Mouse (Mus musculus) CH12.LX (cell line): ENCODE measurements at regions not wholly inside any gene's neighbourhood (a gene's known extent, or its start where the extent isn't known, plus 50 kb on each side); places are given as distances from the start of the nearest gene placed in this dataset.

Experiments
- DNase-seq: peaks from one replicate; pipeline ENCODE4 v3.0.0-alpha.2; 2013; ENCODE audit errors: extremely low read depth
- H3K27ac ChIP-seq: 2 replicates; pipeline ENCODE4 v1.5.1; 2012; ENCODE audit warnings: low read depth, mild to moderate bottlenecking, control low read depth, moderate library complexity; ENCODE audit not compliant: insufficient read depth
- H3K27me3 ChIP-seq: replicated peaks from 2 replicates; pipeline ENCODE3; 2012; ENCODE audit warnings: inconsistent platforms
- H3K36me3 ChIP-seq, 2 experiments: replicated peaks in 1 of 2; 2 replicates each; pipeline versions ENCODE3 to v1.6.1; 2012; ENCODE audit warnings: inconsistent platforms in 1 of 2, low read length in 1 of 2, mild to moderate bottlenecking in 1 of 2, mixed read lengths in 1 of 2, moderate library complexity in 1 of 2; ENCODE audit not compliant: control insufficient read depth in 1 of 2, insufficient read depth in 1 of 2
- H3K4me1 ChIP-seq, 2 experiments: 2 replicates each; pipeline ENCODE4 v1.6.1; 2012; ENCODE audit warnings: inconsistent platforms in 1 of 2, moderate library complexity in 1 of 2; ENCODE audit not compliant: insufficient read depth in 2 of 2, control insufficient read depth in 1 of 2
- H3K4me2 ChIP-seq: 2 replicates; pipeline ENCODE4 v1.6.1; 2012; ENCODE audit warnings: low read depth, mild to moderate bottlenecking, control low read depth; ENCODE audit not compliant: poor library complexity, insufficient read depth, severe bottlenecking
- H3K4me3 ChIP-seq, 3 experiments: fragments of 150-350 bp in 1 of 3; sonication (generic) in 1 of 3; replicated peaks in 1 of 3; 2 replicates each; pipeline versions ENCODE3 to v1.5.1; 2011 to 2012; ENCODE audit warnings: low read depth in 2 of 3, low read length in 2 of 3, mild to moderate bottlenecking in 2 of 3, moderate library complexity in 2 of 3, control low read depth in 1 of 3, improper control_type of control experiment in 1 of 3, inconsistent platforms in 1 of 3, mixed read lengths in 1 of 3; ENCODE audit not compliant: poor library complexity in 1 of 3
- H3K79me2 ChIP-seq: replicated peaks from 2 replicates; pipeline ENCODE4 v1.6.1; 2012; ENCODE audit warnings: mild to moderate bottlenecking, moderate library complexity; ENCODE audit not compliant: control insufficient read depth, poor library complexity, insufficient read depth, severe bottlenecking; ENCODE audit errors: extremely low read depth
- H3K9ac ChIP-seq: 2 replicates; pipeline ENCODE4 v1.6.1; 2012; ENCODE audit warnings: low read depth, mild to moderate bottlenecking, control low read depth, moderate library complexity; ENCODE audit not compliant: insufficient read depth
- H3K9me3 ChIP-seq: replicated peaks from 2 replicates; pipeline ENCODE3; 2012; ENCODE audit warnings: low read length, inconsistent platforms, mixed read lengths
- BHLHE40 ChIP-seq: IDR thresholded peaks from 2 replicates; pipeline ENCODE4 v1.6.1; 2011; ENCODE audit warnings: mild to moderate bottlenecking, low read depth, low read length, improper control_type of control experiment
- CHD1 ChIP-seq: IDR thresholded peaks from 2 replicates; pipeline ENCODE4 v1.6.1; 2012; ENCODE audit warnings: low read depth, low read length, improper control_type of control experiment, inconsistent platforms
- E2F4 ChIP-seq: IDR thresholded peaks from 2 replicates; pipeline ENCODE4 v1.6.1; 2011; ENCODE audit warnings: low read depth, low read length, improper control_type of control experiment; ENCODE audit not compliant: insufficient replicate concordance
- ETS1 ChIP-seq: conservative IDR thresholded peaks from 2 replicates; pipeline ENCODE4 v1.6.1; 2012; ENCODE audit warnings: low read depth, mild to moderate bottlenecking, inconsistent platforms, low read length, improper control_type of control experiment, moderate library complexity
- GABPA ChIP-seq: IDR thresholded peaks from 2 replicates; pipeline ENCODE4 v1.6.1; 2012; ENCODE audit warnings: low read depth, low read length, improper control_type of control experiment, inconsistent platforms; ENCODE audit not compliant: insufficient replicate concordance
- HCFC1 ChIP-seq: IDR thresholded peaks from 2 replicates; pipeline ENCODE4 v1.6.1; 2012; ENCODE audit warnings: low read depth, mild to moderate bottlenecking, inconsistent platforms, low read length, improper control_type of control experiment
- JUN ChIP-seq: IDR thresholded peaks from 2 replicates; pipeline ENCODE4 v1.6.1; 2011; ENCODE audit warnings: low read depth, mild to moderate bottlenecking, low read length, improper control_type of control experiment, moderate library complexity; ENCODE audit not compliant: insufficient read depth
- JUND ChIP-seq: conservative IDR thresholded peaks from 2 replicates; pipeline ENCODE4 v1.6.1; 2011; ENCODE audit warnings: low read depth, low read length, improper control_type of control experiment
- MAFK ChIP-seq: IDR thresholded peaks from 2 replicates; pipeline ENCODE4 v1.6.1; 2011; ENCODE audit warnings: low read length, improper control_type of control experiment; ENCODE audit not compliant: insufficient replicate concordance
- MEF2A ChIP-seq: IDR thresholded peaks from 2 replicates; pipeline ENCODE4 v1.6.1; 2014; ENCODE audit warnings: low read depth, mild to moderate bottlenecking, inconsistent platforms, low read length, improper control_type of control experiment, borderline replicate concordance
- MXI1 ChIP-seq: IDR thresholded peaks from 2 replicates; pipeline ENCODE4 v1.6.1; 2011; ENCODE audit warnings: mild to moderate bottlenecking, low read depth, low read length, improper control_type of control experiment
- PAX5 ChIP-seq: IDR thresholded peaks from 2 replicates; pipeline ENCODE4 v1.6.1; 2012; ENCODE audit warnings: low read length, inconsistent platforms, mixed read lengths
- POLR2A ChIP-seq: IDR thresholded peaks from 2 replicates; pipeline ENCODE4 v1.6.1; 2011; ENCODE audit warnings: low read depth, mild to moderate bottlenecking, improper control_type of control experiment, low read length
- POLR2AphosphoS2 ChIP-seq: IDR thresholded peaks from 2 replicates; pipeline ENCODE4 v1.6.1; 2011; ENCODE audit warnings: low read depth, low read length, improper control_type of control experiment
- RAD21 ChIP-seq: IDR thresholded peaks from 2 replicates; pipeline ENCODE4 v1.6.1; 2011; ENCODE audit warnings: low read depth, mild to moderate bottlenecking, low read length, improper control_type of control experiment, moderate library complexity
- RCOR1 ChIP-seq: conservative IDR thresholded peaks from 2 replicates; pipeline ENCODE4 v1.6.1; 2012; ENCODE audit warnings: low read depth, mild to moderate bottlenecking, inconsistent platforms, low read length, improper control_type of control experiment
- SMC3 ChIP-seq: IDR thresholded peaks from 2 replicates; pipeline ENCODE4 v1.6.1; 2011; ENCODE audit warnings: low read depth, low read length, improper control_type of control experiment
- TBP ChIP-seq: conservative IDR thresholded peaks from 2 replicates; pipeline ENCODE4 v1.6.1; 2011; ENCODE audit warnings: low read depth, low read length, improper control_type of control experiment
- USF1 ChIP-seq: IDR thresholded peaks from 2 replicates; pipeline ENCODE4 v1.6.1; 2014; ENCODE audit warnings: low read depth, mild to moderate bottlenecking, inconsistent platforms, low read length, improper control_type of control experiment
- USF2 ChIP-seq: conservative IDR thresholded peaks from 2 replicates; pipeline ENCODE4 v1.6.1; 2011; ENCODE audit warnings: low read depth, low read length, improper control_type of control experiment
- ZKSCAN1 ChIP-seq: IDR thresholded peaks from 2 replicates; pipeline ENCODE4 v1.6.1; 2012; ENCODE audit warnings: low read depth, inconsistent platforms, low read length, improper control_type of control experiment, borderline replicate concordance
- ZMIZ1 ChIP-seq: IDR thresholded peaks from 2 replicates; pipeline ENCODE4 v1.6.1; 2012; ENCODE audit warnings: low read depth, mild to moderate bottlenecking, inconsistent platforms, low read length, improper control_type of control experiment
- ZNF384 ChIP-seq: IDR thresholded peaks from 2 replicates; pipeline ENCODE4 v1.6.1; 2012; ENCODE audit warnings: low read depth, low read length, improper control_type of control experiment, inconsistent platforms
- dilution Hi-C: fragments of 300-500 bp; cut with MboI; formaldehyde crosslinking; loops from 2 replicates; pipeline ENCODE4 v1.14.3; 2020; ENCODE audit warnings: low sequenced_read_pairs; ENCODE audit not compliant: extremely low pct_unique_long_range_greater_than_20kb, extremely low pct_ligation_motif_present
- in situ Hi-C: fragments of 300-500 bp; cut with MboI; formaldehyde crosslinking; loops from 3 replicates; pipeline ENCODE4 v1.14.3; 2019; ENCODE audit warnings: low sequenced_read_pairs, low pct_ligation_motif_present, low pct_unique_long_range_greater_than_20kb, mixed read lengths

DNA sequence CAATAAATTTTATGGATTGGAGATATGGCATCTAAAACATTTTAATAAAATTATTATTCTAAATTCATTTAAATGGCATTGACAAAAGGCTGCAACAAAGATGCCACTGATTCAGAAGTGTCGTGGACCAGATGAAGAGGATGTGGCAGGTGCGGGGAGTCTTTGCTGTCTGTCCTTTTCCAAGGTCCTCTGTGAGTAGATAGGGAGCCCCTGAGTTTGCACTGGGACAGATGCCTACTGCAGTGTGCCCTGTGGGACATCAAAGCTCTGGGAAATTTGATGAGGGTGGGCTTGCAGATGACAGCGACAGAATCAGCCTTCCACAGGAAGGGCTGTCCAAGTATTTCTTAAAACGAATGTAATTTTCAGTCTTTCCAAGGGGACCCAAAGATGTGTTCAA, 541.2 kb downstream of the Bcl11a start:
- Histone ChIP-seq H3K79me2 (no peaks in the 10 kb centered on the region), H3K4me3 (no peak overlapping the region), H3K27me3 (no peaks in the 10 kb centered on the region), H3K27ac (no peak overlapping the region), H3K4me1 (peaks cover 0 to 6% of the 10 kb centered on the region in 2 experiments; a peak in 2 of 4 replicates)
- in situ Hi-C loops: no loop called here
- no peak for DNase-seq
- dilution Hi-C loops: no loop called here
- no peak for TF ChIP-seq PAX5
- no peak for TF ChIP-seq JUN
- TF ChIP-seq SMC3: no peak
- TF ChIP-seq MAFK: no peak
- no peak for TF ChIP-seq E2F4
- TF ChIP-seq USF1: no peak
- no peak for TF ChIP-seq MEF2A
- no peak for TF ChIP-seq POLR2A
- no peak for TF ChIP-seq MXI1
- TF ChIP-seq RAD21: no peak
- no peak for TF ChIP-seq CHD1
- no peak for TF ChIP-seq ZKSCAN1
- TF ChIP-seq TBP: no peak
- no peak for TF ChIP-seq ZNF384
- TF ChIP-seq POLR2AphosphoS2: no peak
- TF ChIP-seq, all 38 proteins: peak for 0
- Histone ChIP-seq H3K4me2 (no peak overlapping the region), H3K9me3 (no peaks in the 10 kb centered on the region), H3K9ac (no peak overlapping the region), H3K36me3 (no peaks in the 10 kb centered on the region)

DNA sequence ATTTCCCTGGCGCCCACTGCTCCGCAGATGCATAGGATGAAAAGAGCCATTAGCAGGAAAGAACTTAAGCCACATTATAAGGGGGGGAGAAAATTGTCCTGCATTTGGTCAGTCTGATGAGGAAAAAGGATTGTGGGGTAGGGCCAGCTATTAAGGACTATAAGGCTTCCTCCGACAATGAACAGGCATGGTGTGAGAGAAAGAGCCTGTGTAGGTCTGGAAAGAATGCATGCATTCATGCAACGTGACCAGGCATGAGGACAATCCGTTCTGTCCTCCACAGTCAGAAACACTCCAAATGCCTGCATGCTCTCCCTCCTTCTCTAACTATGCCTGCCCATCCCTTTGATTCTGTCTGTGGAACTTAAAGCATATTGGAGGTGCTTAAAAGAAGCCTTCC, 550.8 kb downstream of the Bcl11a start:
- Histone ChIP-seq H3K27ac (no peak overlapping the region), H3K79me2 (no peaks in the 10 kb centered on the region), H3K27me3 (no peaks in the 10 kb centered on the region), H3K4me3 (no peak overlapping the region), H3K4me1 (no peaks in the 10 kb centered on the region), H3K9ac (no peak overlapping the region)
- DNase-seq: no peak
- in situ Hi-C loops: no loop called here
- TF ChIP-seq HCFC1: no peak
- no peak for TF ChIP-seq USF2
- no peak for TF ChIP-seq ZMIZ1
- TF ChIP-seq GABPA: no peak
- no peak for TF ChIP-seq BHLHE40
- TF ChIP-seq MEF2A: no peak
- TF ChIP-seq RCOR1: no peak
- no peak for TF ChIP-seq JUND
- no peak for TF ChIP-seq ETS1
- no peak for TF ChIP-seq JUN
- no peak for TF ChIP-seq ZKSCAN1
- TF ChIP-seq, all 38 proteins: peak for 0
- dilution Hi-C loops: no loop called here
- Histone ChIP-seq H3K9me3 (no peaks in the 10 kb centered on the region), H3K4me2 (no peak overlapping the region), H3K36me3 (no peaks in the 10 kb centered on the region)
